10 mouse cellular contexts compared by ENCODE assay signal in genomic region chr9:50485521-50485920, GRCm38 (mm10). TPM values are rescaled to one million over a fixed set of nuclear protein-coding genes. Genes with fewer than 3 reads are reported as not detected.
DNase-seq lines count a peak whose midpoint lies in the region; ATAC-seq and TF ChIP-seq lines count a peak whose summit lies in the region.
"Had no signal": no experiment of that assay in that cellular context is flagged by ENCODE, and none has a peak within 500 bp of the region (broad histone marks: within the 10 kb centered on the region; RNA-seq: fewer than 3 reads in every experiment).

No protein-coding gene starts in this region.

- 3% methylated on average over 10 of the region's 10 CpGs for WGBS in lung, embryonic 14.5 days
- WGBS in forebrain, embryonic 10.5 days: 7% methylated on average over 10 of the region's 10 CpGs
- WGBS in neural tube, embryonic 13.5 days: 8% methylated on average over 10 of the region's 10 CpGs

- no peak overlapping the region for H3K27ac ChIP-seq in lung, embryonic 14.5 days (ENCODE audit: low read depth)
- no peak overlapping the region for H3K27ac ChIP-seq in forebrain, embryonic 10.5 days
- H3K27ac ChIP-seq in neural tube, embryonic 13.5 days (replicated peaks): no peak overlapping the region

- H3K9me3 ChIP-seq in lung, embryonic 14.5 days (ENCODE audit: low read depth, low read length): no peaks in the 10 kb centered on the region
- no peaks in the 10 kb centered on the region for H3K9me3 ChIP-seq in forebrain, embryonic 10.5 days
- no peaks in the 10 kb centered on the region for H3K9me3 ChIP-seq in neural tube, embryonic 13.5 days

- no peak overlapping the region for H3K9ac ChIP-seq in lung, embryonic 14.5 days
- no peak overlapping the region for H3K9ac ChIP-seq in neural tube, embryonic 13.5 days

- peak; percentile 30 for DNase-seq in lung, embryonic 14.5 days
- DNase-seq in lung, postnatal 25 days (ENCODE audit: low spot score): no peak
- no peak for DNase-seq in forebrain, embryonic 10.5 days (ENCODE audit: extremely low spot score, low spot score)
- peak; percentile 16 to 52 for DNase-seq in kidney, postnatal 25 days
- DNase-seq in cerebellum, adult 11-12 months: no peak
- DNase-seq in adipocyte (ENCODE audit: low spot score): no peak
- DNase-seq: lung, postnatal 14 days had no signal

- H3K4me2 ChIP-seq in lung, embryonic 14.5 days: peak overlapping the region; percentile 51
- peak overlapping the region; percentile 40 for H3K4me2 ChIP-seq in neural tube, embryonic 13.5 days

- no peaks in the 10 kb centered on the region for H3K27me3 ChIP-seq in lung, embryonic 14.5 days (ENCODE audit: insufficient read depth, low read length)
- peaks cover 3% of the 10 kb centered on the region; the same call in 1 of the 2 replicates for H3K27me3 ChIP-seq in forebrain, embryonic 10.5 days (ENCODE audit: poor library complexity, severe bottlenecking)
- no peaks in the 10 kb centered on the region for H3K27me3 ChIP-seq in neural tube, embryonic 13.5 days

- H3K4me3 ChIP-seq in lung, embryonic 14.5 days (ENCODE audit: low read depth, low read length): no peak overlapping the region
- peak overlapping the region; percentile 31; the same call in 1 of the 2 replicates for H3K4me3 ChIP-seq in forebrain, embryonic 10.5 days
- no peak overlapping the region for H3K4me3 ChIP-seq in neural tube, embryonic 13.5 days

- TF ChIP-seq CTCF in lung, embryonic 14.5 days (IDR thresholded peaks at IDR 0.05; ENCODE audit: low read depth): no peak

- H3K4me1 ChIP-seq in lung, embryonic 14.5 days (ENCODE audit: insufficient read depth): no peaks in the 10 kb centered on the region
- H3K4me1 ChIP-seq in forebrain, embryonic 10.5 days: peaks cover 12% of the 10 kb centered on the region
- H3K4me1 ChIP-seq in neural tube, embryonic 13.5 days (replicated peaks): peaks cover 6% of the 10 kb centered on the region

- H3K36me3 ChIP-seq in lung, embryonic 14.5 days (ENCODE audit: insufficient read depth): no peaks in the 10 kb centered on the region
- no peaks in the 10 kb centered on the region for H3K36me3 ChIP-seq in forebrain, embryonic 10.5 days (replicated peaks)
- no peaks in the 10 kb centered on the region for H3K36me3 ChIP-seq in neural tube, embryonic 13.5 days

- 0 out of 2 replicates have a peak, but pooled peaks have one; percentile 47 for ATAC-seq in lung, embryonic 14.5 days (ENCODE audit: insufficient read depth)
- no peak for ATAC-seq in neural tube, embryonic 13.5 days (ENCODE audit: low read depth)
- ATAC-seq in frontal cortex, adult (ENCODE audit: low TSS enrichment): no peak
- ATAC-seq: Patski had no signal

RNA-seq across cellular contexts. Expression of gene Plet1, which starts 8.8 kb away (rescaled TPM):
- polyA plus RNA-seq in lung, embryonic 14.5 days (2014; fragmentation: Nextera tagmentation; extraction: Ambion mirVana): 0.11 and 0.26 TPM in 2 replicates
- polyA plus RNA-seq in forebrain, embryonic 10.5 days (2016; fragmentation: Nextera tagmentation; extraction: Ambion mirVana): 0.24 and 0.28 TPM in 2 replicates
- 0.54 and 0.81 TPM in 2 replicates for polyA plus RNA-seq in neural tube, embryonic 13.5 days (2015; fragmentation: Nextera tagmentation; extraction: Ambion mirVana)

RNA-seq across cellular contexts. Expression of gene Pts, which starts 43.0 kb away (rescaled TPM):
- polyA plus RNA-seq in lung, embryonic 14.5 days (2014; fragmentation: Nextera tagmentation; extraction: Ambion mirVana): 61.1 and 61.3 TPM in 2 replicates
- polyA plus RNA-seq in forebrain, embryonic 10.5 days (2016; fragmentation: Nextera tagmentation; extraction: Ambion mirVana): 81.2 and 86.5 TPM in 2 replicates
- 104 and 128 TPM in 2 replicates for polyA plus RNA-seq in neural tube, embryonic 13.5 days (2015; fragmentation: Nextera tagmentation; extraction: Ambion mirVana)

Comparison
In these comparisons a context has a peak if more than half of its experiments do, and no peak if none do; other contexts are left out.
1. DNase-seq: peak in lung, embryonic 14.5 days (single experiment) and kidney, postnatal 25 days (2 of 2); none in lung, postnatal 25 days (single experiment), forebrain, embryonic 10.5 days (single experiment), cerebellum, adult 11-12 months (single experiment) and adipocyte (single experiment).